Mouse (Mus musculus) neural tube, embryonic 12.5 days (tissue): ENCODE data around the gene Lnpk. TPM values are rescaled to one million over a fixed set of nuclear protein-coding genes. Genes with fewer than 3 reads are reported as not detected.

Experiments used
- ATAC-seq: fragments of 200-750 bp; cut with Nextera tagmentation; 2 replicates; pipeline ENCODE4 v1.8.0; 2017; ENCODE audit warnings: low read depth, mild to moderate bottlenecking, moderate TSS enrichment, moderate library complexity; ENCODE audit not compliant: low FRiP score
- H3K27ac ChIP-seq: fragments of 300-500 bp; sonication (generic); 2 replicates; pipeline ENCODE4 v1.5.1; 2016
- H3K27me3 ChIP-seq: fragments of 300-500 bp; sonication (generic); replicated peaks from 2 replicates; pipeline ENCODE4 v1.6.1; 2016; ENCODE audit warnings: mild to moderate bottlenecking
- H3K36me3 ChIP-seq: fragments of 300-500 bp; sonication (generic); 2 replicates; pipeline ENCODE4 v1.6.1; 2016; ENCODE audit warnings: mild to moderate bottlenecking
- H3K4me1 ChIP-seq: fragments of 300-500 bp; sonication (generic); 2 replicates; pipeline ENCODE4 v1.6.1; 2016
- H3K4me2 ChIP-seq: fragments of 300-500 bp; sonication (generic); replicated peaks from 2 replicates; pipeline ENCODE4 v1.6.1; 2016; ENCODE audit warnings: mild to moderate bottlenecking
- H3K4me3 ChIP-seq: fragments of 300-500 bp; sonication (generic); 2 replicates; pipeline ENCODE4 v1.5.1; 2016
- H3K9ac ChIP-seq: fragments of 300-500 bp; sonication (generic); 2 replicates; pipeline ENCODE4 v1.6.1; 2016; ENCODE audit warnings: mild to moderate bottlenecking
- H3K9me3 ChIP-seq: fragments of 300-500 bp; sonication (generic); 2 replicates; pipeline ENCODE4 v1.6.1; 2016; ENCODE audit warnings: mild to moderate bottlenecking
- WGBS: fragments of 180-500 bp; shearing (Covaris S2); methylation state at CpG from one replicate; pipeline ENCODE4 v1.1.7; 2016; 5-methylcytosine and 5-hydroxymethylcytosine counted together
- polyA plus RNA-seq: library from polyadenylated mRNA; unstranded; fragments of >200 nt; fragmentation: Nextera tagmentation; extraction: Ambion mirVana; gene quantifications from 2 replicates; pipeline ENCODE4 v1.2.1, GENCODE M21; 2016

Lnpk gene
- polyA plus RNA-seq, 1 experiment from 2014 or later, result 51.7 TPM

GRCm38 (mm10) chr2:74570390-74570789 is 8.8 kb downstream of the Lnpk start:
- 71% methylated on average over 4 of the region's 4 CpGs for WGBS
- Histone ChIP-seq H3K27me3 (no peaks in the 10 kb centered on the region), H3K9ac (no peak overlapping the region), H3K4me2 (no peak overlapping the region), H3K4me1 (no peaks in the 10 kb centered on the region), H3K9me3 (no peaks in the 10 kb centered on the region), H3K27ac (no peak overlapping the region), H3K36me3 (peaks cover 4% of the 10 kb centered on the region), H3K4me3 (no peak overlapping the region)
- ATAC-seq, result no peak

- ATAC-seq, result no peak
- no peaks in the 10 kb centered on the region for H3K27me3 ChIP-seq
- H3K27ac ChIP-seq, result no peak overlapping the region
- H3K9me3 ChIP-seq, result no peaks in the 10 kb centered on the region
- peaks cover 3% of the 10 kb centered on the region for H3K36me3 ChIP-seq
- 95% methylated on average over 2 of the region's 2 CpGs for WGBS
- no peaks in the 10 kb centered on the region for H3K4me1 ChIP-seq
- no peak overlapping the region for H3K9ac ChIP-seq
- H3K4me3 ChIP-seq, result no peak overlapping the region
- H3K4me2 ChIP-seq, result no peak overlapping the region
Observed at GRCm38 (mm10) chr2:74559822-74560221, 19.4 kb downstream of the Lnpk start.

- ATAC-seq, result no peak
- no peak overlapping the region for H3K4me3 ChIP-seq
- no peaks in the 10 kb centered on the region for H3K9me3 ChIP-seq
- H3K27me3 ChIP-seq, result no peaks in the 10 kb centered on the region
- H3K9ac ChIP-seq, result no peak overlapping the region
- no peak overlapping the region for H3K27ac ChIP-seq
- H3K4me2 ChIP-seq, result no peak overlapping the region
- H3K4me1 ChIP-seq, result no peaks in the 10 kb centered on the region
- peaks cover 7% of the 10 kb centered on the region for H3K36me3 ChIP-seq
- 89% methylated on average over 2 of the region's 2 CpGs for whole genome bisulfite sequencing
Observed at GRCm38 (mm10) chr2:74559092-74559491, 20.1 kb downstream of the Lnpk start.

GRCm38 (mm10) chr2:74557451-74557850 is 21.8 kb downstream of the Lnpk start:
- Histone ChIP-seq H3K9me3 (no peaks in the 10 kb centered on the region), H3K4me1 (no peaks in the 10 kb centered on the region), H3K9ac (no peak overlapping the region), H3K36me3 (peaks cover 19% of the 10 kb centered on the region), H3K4me2 (no peak overlapping the region), H3K4me3 (no peak overlapping the region), H3K27me3 (no peaks in the 10 kb centered on the region), H3K27ac (no peak overlapping the region)
- WGBS, result 80% methylated on average over 2 of the region's 2 CpGs
- ATAC-seq, result no peak

GRCm38 (mm10) chr2:74551929-74552328 is 27.3 kb downstream of the Lnpk start:
- H3K36me3 ChIP-seq, result peaks cover 16% of the 10 kb centered on the region
- H3K9me3 ChIP-seq, result no peaks in the 10 kb centered on the region
- no peak overlapping the region for H3K4me2 ChIP-seq
- no peak overlapping the region for H3K9ac ChIP-seq
- H3K4me1 ChIP-seq, result no peaks in the 10 kb centered on the region
- H3K27ac ChIP-seq, result no peak overlapping the region
- H3K4me3 ChIP-seq, result no peak overlapping the region
- no peaks in the 10 kb centered on the region for H3K27me3 ChIP-seq
- no peak for ATAC-seq

GRCm38 (mm10) chr2:74548306-74548705 is 30.9 kb downstream of the Lnpk start:
- Histone ChIP-seq H3K9me3 (no peaks in the 10 kb centered on the region), H3K9ac (no peak overlapping the region), H3K27ac (no peak overlapping the region), H3K36me3 (peaks cover 7% of the 10 kb centered on the region), H3K4me3 (no peak overlapping the region), H3K4me1 (no peaks in the 10 kb centered on the region), H3K27me3 (no peaks in the 10 kb centered on the region), H3K4me2 (no peak overlapping the region)
- 76% methylated on average over 2 of the region's 2 CpGs for WGBS
- no peak for ATAC-seq

- H3K9ac ChIP-seq, result no peak overlapping the region
- no peak overlapping the region for H3K4me3 ChIP-seq
- 88% methylated on average over 5 of the region's 5 CpGs for WGBS
- no peak for ATAC-seq
- no peak overlapping the region for H3K27ac ChIP-seq
- no peaks in the 10 kb centered on the region for H3K27me3 ChIP-seq
- no peaks in the 10 kb centered on the region for H3K9me3 ChIP-seq
- H3K36me3 ChIP-seq, result no peaks in the 10 kb centered on the region
- peaks cover 5% of the 10 kb centered on the region; the same call in 1 of the 2 replicates for H3K4me1 ChIP-seq
- no peak overlapping the region for H3K4me2 ChIP-seq
Observed at GRCm38 (mm10) chr2:74508302-74508701, 70.9 kb downstream of the Lnpk start.

- no peaks in the 10 kb centered on the region for H3K9me3 ChIP-seq
- no peak for ATAC-seq
- H3K27me3 ChIP-seq, result no peaks in the 10 kb centered on the region
- no peak overlapping the region for H3K4me3 ChIP-seq
- H3K36me3 ChIP-seq, result no peaks in the 10 kb centered on the region
- 42% methylated on average over 8 of the region's 8 CpGs for WGBS
- H3K27ac ChIP-seq, result no peak overlapping the region
- H3K4me2 ChIP-seq, result no peak overlapping the region
- H3K9ac ChIP-seq, result no peak overlapping the region
- peaks cover 5% of the 10 kb centered on the region; the same call in 1 of the 2 replicates for H3K4me1 ChIP-seq
Observed at GRCm38 (mm10) chr2:74506439-74506838, 72.8 kb downstream of the Lnpk start.

- Histone ChIP-seq H3K9ac (no peak overlapping the region), H3K36me3 (no peaks in the 10 kb centered on the region), H3K27me3 (no peaks in the 10 kb centered on the region), H3K27ac (no peak overlapping the region), H3K4me3 (no peak overlapping the region), H3K9me3 (no peaks in the 10 kb centered on the region), H3K4me1 (no peaks in the 10 kb centered on the region), H3K4me2 (no peak overlapping the region)
- WGBS, result 95% methylated on average over 2 of the region's 2 CpGs
- no peak for ATAC-seq
Observed at GRCm38 (mm10) chr2:74500307-74500706, 78.9 kb downstream of the Lnpk start.

- no peak for ATAC-seq
- 70% methylated on average over 5 of the region's 5 CpGs for WGBS
- H3K9ac ChIP-seq, result no peak overlapping the region
- no peaks in the 10 kb centered on the region for H3K9me3 ChIP-seq
- no peak overlapping the region for H3K4me2 ChIP-seq
- no peaks in the 10 kb centered on the region for H3K27me3 ChIP-seq
- H3K4me1 ChIP-seq, result no peaks in the 10 kb centered on the region
- H3K27ac ChIP-seq, result no peak overlapping the region
- H3K36me3 ChIP-seq, result no peaks in the 10 kb centered on the region
- H3K4me3 ChIP-seq, result no peak overlapping the region
Observed at GRCm38 (mm10) chr2:74497851-74498250, 81.4 kb downstream of the Lnpk start.

- Histone ChIP-seq H3K9me3 (no peaks in the 10 kb centered on the region), H3K27ac (no peak overlapping the region), H3K4me2 (no peak overlapping the region), H3K4me1 (no peaks in the 10 kb centered on the region), H3K36me3 (no peaks in the 10 kb centered on the region), H3K4me3 (no peak overlapping the region), H3K9ac (no peak overlapping the region), H3K27me3 (no peaks in the 10 kb centered on the region)
- ATAC-seq, result no peak
- 86% methylated on average over 13 of the region's 13 CpGs for WGBS
Observed at GRCm38 (mm10) chr2:74491426-74491825, 87.8 kb downstream of the Lnpk start.

GRCm38 (mm10) chr2:74490186-74490585 is 89.0 kb downstream of the Lnpk start:
- H3K4me3 ChIP-seq, result no peak overlapping the region
- H3K9ac ChIP-seq, result no peak overlapping the region
- H3K4me1 ChIP-seq, result no peaks in the 10 kb centered on the region
- WGBS, result 57% methylated on average over 1 of the region's 1 CpGs
- no peaks in the 10 kb centered on the region for H3K36me3 ChIP-seq
- ATAC-seq, result peak; percentile 44; the same call in 1 of the 2 replicates
- no peak overlapping the region for H3K27ac ChIP-seq
- H3K4me2 ChIP-seq, result no peak overlapping the region
- H3K9me3 ChIP-seq, result no peaks in the 10 kb centered on the region
- no peaks in the 10 kb centered on the region for H3K27me3 ChIP-seq

GRCm38 (mm10) chr2:74488443-74488842 is 90.8 kb downstream of the Lnpk start:
- no peaks in the 10 kb centered on the region for H3K36me3 ChIP-seq
- ATAC-seq, result 0 out of 2 replicates have a peak, but pooled peaks have one; percentile 50
- no peaks in the 10 kb centered on the region for H3K4me1 ChIP-seq
- H3K4me3 ChIP-seq, result no peak overlapping the region
- WGBS, result 46% methylated on average over 7 of the region's 7 CpGs
- H3K9ac ChIP-seq, result no peak overlapping the region
- no peak overlapping the region for H3K27ac ChIP-seq
- H3K4me2 ChIP-seq, result no peak overlapping the region
- H3K27me3 ChIP-seq, result no peaks in the 10 kb centered on the region
- no peaks in the 10 kb centered on the region for H3K9me3 ChIP-seq
